Mouse (Mus musculus) heart, adult 18-20 months (tissue): Measurements from ENCODE around the gene Ubtf. TPM values are rescaled to one million over a fixed set of nuclear protein-coding genes. Genes with fewer than 3 reads are reported as not detected.
A peak's percentile ranks its signal among the peaks of the same experiment; 100 is the strongest.
"Not testable (repeated sequence)": the region's sequence is repeated elsewhere in the genome, so short reads cannot be mapped to it uniquely, and the experiment has no call there.

Experiments used
- DNase-seq, 2 experiments: peaks; one replicate each; pipeline ENCODE4 v3.0.0; 2021 to 2022; ENCODE audit warnings: mixed read lengths in 1 of 2
- total RNA-seq, 2 experiments: library from RNA; stranded (reverse); gene quantifications; 2 replicates each; pipeline ENCODE4 v1.2.3; 2021

Ubtf gene
- total RNA-seq, 2 experiments from 2014 or later: 49.2 to 49.9 TPM

- DNase-seq: peak; percentile 53 to 60
Measured at GRCm38 (mm10) chr11:102295598-102296471, 23.7 kb downstream of the Ubtf start.

DNA sequence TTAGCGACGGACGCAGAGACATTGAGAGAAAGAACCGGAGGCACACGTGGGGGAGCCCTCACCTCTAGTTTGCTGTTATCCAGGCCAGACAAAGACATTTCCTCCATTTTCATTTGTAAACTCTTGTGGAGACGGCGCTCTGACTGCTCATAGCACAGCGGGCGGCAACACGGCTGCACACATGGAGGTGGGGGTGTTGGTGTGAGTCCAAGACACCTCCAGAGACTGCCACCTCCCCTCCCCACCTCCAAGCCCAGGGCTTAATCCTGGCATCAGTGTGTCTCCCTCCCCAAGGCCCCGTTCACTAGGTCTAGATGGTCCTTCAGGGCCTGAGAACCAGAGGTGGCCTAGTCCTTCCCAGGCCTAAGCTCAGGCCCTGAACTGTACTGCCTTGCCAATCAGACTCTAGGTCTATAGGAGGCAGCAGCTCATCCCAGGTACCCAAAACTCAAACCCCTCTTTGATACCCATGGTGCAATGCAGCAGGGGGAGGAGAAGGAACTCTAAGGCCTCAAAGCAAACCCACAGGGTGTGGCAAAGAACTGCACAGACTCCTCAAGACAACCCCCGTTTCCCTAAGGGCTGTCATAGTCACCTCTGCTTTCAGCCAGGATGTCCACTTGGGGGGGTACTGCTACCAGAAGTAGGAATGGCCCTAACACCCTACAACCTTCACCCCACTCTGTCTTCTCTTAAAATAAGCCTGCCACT is 24.5 kb downstream of the Ubtf start:
- peak; percentile 43 to 56 for DNase-seq

- peak in 1 of 2 experiments; percentile 6 for DNase-seq
Measured at GRCm38 (mm10) chr11:102294416-102294815, 25.1 kb downstream of the Ubtf start.

GRCm38 (mm10) chr11:102293971-102294370 is 25.6 kb downstream of the Ubtf start:
- peak in 1 of 2 experiments; percentile 2 for DNase-seq

GRCm38 (mm10) chr11:102291051-102291535 is 28.4 kb downstream of the Ubtf start:
- peak in 1 of 2 experiments; percentile 2 for DNase-seq

GRCm38 (mm10) chr11:102290141-102290540 is 29.4 kb downstream of the Ubtf start:
- DNase-seq: no peak

DNA sequence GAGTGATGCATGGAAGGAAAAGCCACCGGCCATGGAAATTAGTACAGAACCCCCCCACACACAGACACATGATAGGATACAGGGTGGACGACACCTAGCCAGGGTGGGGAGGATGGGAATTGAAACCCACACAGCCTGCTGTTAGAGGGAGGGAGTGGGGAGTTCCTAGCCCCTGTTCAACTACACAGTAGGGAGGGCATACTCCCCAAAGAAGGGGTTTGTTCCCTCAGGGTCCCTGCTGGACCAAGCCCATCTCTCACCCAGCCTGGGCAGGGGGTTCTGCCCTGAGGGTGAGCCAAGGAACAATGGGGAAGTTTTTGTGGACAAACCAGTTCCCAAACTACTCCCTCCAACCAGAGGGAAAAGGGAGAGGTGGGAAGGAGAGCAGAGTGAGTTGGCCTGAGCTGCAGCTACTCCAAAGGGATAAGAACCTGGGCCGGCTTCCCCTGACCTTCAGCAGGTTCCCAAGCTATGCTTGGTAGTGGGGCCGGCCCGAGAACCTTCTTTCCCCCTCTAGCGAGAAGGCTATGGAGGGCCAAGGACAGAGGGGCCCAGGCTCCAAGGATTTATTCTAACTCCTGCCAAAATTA is 29.9 kb downstream of the Ubtf start:
- no peak for DNase-seq

DNA sequence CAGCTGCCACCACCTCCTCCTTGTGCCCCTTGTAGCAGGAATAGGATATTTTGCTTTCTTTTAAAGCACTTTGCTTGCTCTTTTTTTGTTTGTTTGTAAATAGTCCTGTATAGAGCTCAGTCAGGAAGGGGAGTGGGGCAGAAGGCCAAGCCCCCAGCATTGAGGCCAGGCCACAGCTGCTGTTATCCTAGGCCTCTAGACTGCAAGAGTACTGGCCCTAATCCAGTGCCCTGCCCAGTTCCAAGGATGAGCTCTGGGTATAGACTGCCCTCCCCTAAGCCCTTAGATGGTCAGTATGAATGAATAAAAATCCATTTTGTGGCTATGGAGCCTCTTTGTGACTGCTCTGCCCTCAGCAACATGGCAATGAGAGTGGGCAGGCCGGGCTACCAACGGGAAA is 30.6 kb downstream of the Ubtf start:
- no peak for DNase-seq

DNA sequence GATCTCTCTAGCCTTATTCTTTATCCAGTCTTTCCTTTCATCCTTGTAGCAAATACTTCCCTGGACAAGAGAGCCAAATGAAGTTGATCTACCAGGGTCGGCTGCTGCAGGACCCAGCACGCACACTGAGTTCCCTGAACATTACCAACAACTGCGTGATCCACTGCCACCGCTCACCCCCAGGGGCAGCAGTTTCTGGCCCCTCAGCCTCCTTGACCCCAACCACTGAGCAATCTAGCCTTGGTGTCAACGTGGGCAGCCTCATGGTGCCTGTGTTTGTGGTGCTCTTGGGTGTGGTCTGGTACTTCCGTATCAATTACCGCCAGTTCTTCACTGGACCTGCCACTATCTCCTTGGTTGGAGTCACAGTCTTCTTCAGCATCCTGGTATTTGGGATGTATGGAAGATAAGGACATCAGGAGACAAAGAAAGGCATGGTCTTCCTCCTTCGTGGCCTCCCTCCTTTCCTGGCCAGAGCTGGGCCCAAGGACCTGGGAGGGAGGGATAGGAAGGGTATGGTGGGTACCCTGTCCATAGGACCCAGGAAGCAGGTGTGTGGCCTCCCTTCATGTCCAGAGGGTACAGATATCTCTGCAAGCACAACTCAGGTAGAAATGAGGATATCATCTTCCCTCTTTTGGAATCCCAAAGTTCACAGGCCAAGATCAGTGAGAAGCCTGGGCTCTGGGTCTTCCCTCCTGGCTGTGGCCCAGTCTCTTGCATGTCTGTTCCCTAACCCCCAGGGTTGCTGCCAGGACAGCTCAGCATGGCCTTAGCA is 31.3 kb downstream of the Ubtf start:
- no peak for DNase-seq

GRCm38 (mm10) chr11:102287485-102287884 is 32.1 kb downstream of the Ubtf start:
- no peak for DNase-seq

DNA sequence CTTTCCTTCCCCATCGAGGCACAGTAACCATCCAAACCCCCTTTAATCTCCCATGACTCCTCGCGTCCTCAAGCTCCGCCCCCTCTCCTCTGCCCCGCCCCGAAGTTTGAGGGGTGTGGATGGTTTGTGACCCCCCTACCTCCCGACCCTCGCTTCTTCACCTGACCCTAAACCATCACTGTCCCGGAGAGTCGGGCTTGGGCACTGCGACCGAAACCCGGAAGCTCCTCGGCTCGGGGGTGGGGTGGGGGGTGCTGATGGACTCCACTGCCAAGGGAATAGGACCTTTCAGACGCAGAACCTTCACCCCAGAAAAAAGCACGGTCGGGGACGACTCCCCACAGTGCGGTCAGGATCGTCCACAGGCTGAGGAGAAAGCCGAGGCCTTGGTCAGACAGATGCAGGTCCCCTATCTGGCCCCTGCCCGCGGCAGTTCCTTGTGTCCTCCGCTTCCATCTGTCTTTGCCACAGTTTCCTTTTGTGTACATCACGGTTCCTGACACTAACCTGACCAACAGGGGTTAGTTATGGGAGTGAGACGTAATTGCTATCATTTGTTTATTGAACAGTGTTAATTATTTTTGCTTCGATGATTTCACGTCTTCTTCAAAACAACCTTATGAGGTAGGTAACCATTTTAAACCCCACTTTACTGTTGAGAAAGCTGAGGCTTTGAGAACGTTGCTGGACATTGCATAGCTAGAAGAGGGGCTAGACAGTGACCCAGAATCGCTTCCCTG is 34.3 kb downstream of the Ubtf start:
- no peak for DNase-seq

GRCm38 (mm10) chr11:102284501-102285094 is 34.9 kb downstream of the Ubtf start, which contains the start of gene Tmub2:
Gene Tmub2, plus strand, starts transcription at chr11:102284931.
- DNase-seq: peak; percentile 98

- DNase-seq: no peak
Measured at GRCm38 (mm10) chr11:102283922-102284321, 35.6 kb downstream of the Ubtf start.

- not testable (repeated sequence) for DNase-seq
Measured at GRCm38 (mm10) chr11:102280267-102280666, 39.3 kb downstream of the Ubtf start.

DNA sequence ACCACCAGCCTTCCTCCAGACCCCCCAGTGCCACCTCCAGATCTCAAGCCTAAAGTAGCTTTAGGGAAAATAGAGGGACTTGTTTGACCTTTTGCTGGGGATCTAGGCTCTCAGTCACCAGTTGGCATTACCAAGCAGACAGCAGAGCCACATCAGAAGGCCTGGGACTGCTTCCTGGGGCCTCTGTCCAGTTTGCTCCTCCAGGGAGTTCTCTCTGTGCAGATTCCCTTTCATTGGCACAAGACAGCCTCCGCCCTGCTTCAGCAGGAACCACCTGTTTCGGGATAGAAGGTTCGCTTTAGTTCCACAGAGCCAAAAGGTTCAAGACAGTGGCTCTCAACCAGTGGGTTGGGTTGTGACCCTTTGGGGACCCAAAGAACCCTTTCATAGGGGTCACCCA is 39.9 kb downstream of the Ubtf start:
- no peak for DNase-seq

DNA sequence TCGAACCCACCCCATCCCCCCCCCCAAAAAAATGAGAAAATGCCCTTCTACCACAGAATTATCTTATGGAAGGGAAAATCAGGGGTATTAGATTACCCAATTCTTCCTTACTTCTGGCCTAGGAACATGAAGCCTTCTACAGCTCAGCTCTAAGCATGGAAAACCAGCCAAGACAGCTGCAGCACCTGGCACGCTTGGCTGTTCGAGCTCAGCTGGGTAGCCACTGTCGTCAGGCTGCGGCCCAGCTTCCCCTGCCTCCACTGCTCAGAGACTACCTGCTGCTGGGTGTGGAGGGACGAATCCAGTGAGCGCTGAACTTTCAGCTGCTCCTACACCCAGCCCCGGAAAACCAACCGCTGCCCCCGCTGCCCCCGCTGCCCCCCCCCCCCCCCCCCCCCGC is 41.8 kb downstream of the Ubtf start:
- no peak for DNase-seq

GRCm38 (mm10) chr11:102276411-102276915 is 43.1 kb downstream of the Ubtf start:
- no peak for DNase-seq

GRCm38 (mm10) chr11:102268520-102269244 is 50.9 kb downstream of the Ubtf start, which contains the start of gene Asb16:
Gene Asb16, plus strand, starts transcription at chr11:102268743.
- DNase-seq: no peak

GRCm38 (mm10) chr11:102267480-102267879 is 52.1 kb downstream of the Ubtf start:
- DNase-seq: peak; percentile 81 to 84
